Mouse (Mus musculus) natural killer cell, adult 2 months (primary cell): ENCODE results near the gene Egfem1.

ENCODE experiments used
- DNase-seq, 2 experiments: peaks; one replicate each; pipeline ENCODE4 v3.0.0; 2022; ENCODE audit warnings: low spot score in 2 of 2

The Egfem1 gene

GRCm38 (mm10) chr3:29081952-29082295 lies at the start of gene Egfem1:
Gene Egfem1, plus strand, starts transcription at chr3:29082023.
- no peak for DNase-seq

GRCm38 (mm10) chr3:29033107-29033506 lies 48.7 kb upstream of the Egfem1 start:
- no peak for DNase-seq

- DNase-seq = no peak
These were observed 45.7 kb upstream of the Egfem1 start for GRCm38 (mm10) chr3:29036146-29036545.

GRCm38 (mm10) chr3:29036620-29037019 lies 45.2 kb upstream of the Egfem1 start:
- DNase-seq = no peak

- DNase-seq = no peak
These were observed 41.8 kb upstream of the Egfem1 start for GRCm38 (mm10) chr3:29040064-29040463.

GRCm38 (mm10) chr3:29046281-29046680 lies 35.5 kb upstream of the Egfem1 start:
- DNase-seq = no peak

- DNase-seq = no peak
These were observed 34.4 kb upstream of the Egfem1 start for GRCm38 (mm10) chr3:29047273-29047932.

- no peak for DNase-seq
These were observed 18.7 kb upstream of the Egfem1 start for GRCm38 (mm10) chr3:29063156-29063555.

GRCm38 (mm10) chr3:29068428-29069098 lies 13.3 kb upstream of the Egfem1 start:
- DNase-seq = no peak

- no peak for DNase-seq
These were observed 10.5 kb upstream of the Egfem1 start for GRCm38 (mm10) chr3:29071315-29071714.

- DNase-seq = no peak
These were observed 306 bp upstream of the Egfem1 start for GRCm38 (mm10) chr3:29081517-29081916.

- DNase-seq = no peak
These were observed 623 bp downstream of the Egfem1 start for GRCm38 (mm10) chr3:29082296-29082995.

GRCm38 (mm10) chr3:29082996-29083350 lies 1.1 kb downstream of the Egfem1 start:
- DNase-seq = no peak

GRCm38 (mm10) chr3:29098467-29098866 lies 16.6 kb downstream of the Egfem1 start:
- no peak for DNase-seq

- no peak for DNase-seq
These were observed 24.3 kb downstream of the Egfem1 start for GRCm38 (mm10) chr3:29106016-29106723.

- no peak for DNase-seq
These were observed 25.3 kb downstream of the Egfem1 start for GRCm38 (mm10) chr3:29107134-29107533.

GRCm38 (mm10) chr3:29110321-29110720 lies 28.5 kb downstream of the Egfem1 start:
- DNase-seq = no peak

- no peak for DNase-seq
These were observed 32.7 kb downstream of the Egfem1 start for GRCm38 (mm10) chr3:29114517-29114916.

- no peak for DNase-seq
These were observed 35.6 kb downstream of the Egfem1 start for GRCm38 (mm10) chr3:29117379-29117778.

GRCm38 (mm10) chr3:29122556-29122955 lies 40.7 kb downstream of the Egfem1 start:
- no peak for DNase-seq

GRCm38 (mm10) chr3:29132054-29132931 lies 50.5 kb downstream of the Egfem1 start:
- no peak for DNase-seq
